Mouse (Mus musculus) bone marrow macrophage, adult 2 months (primary cell): Measurements from ENCODE around the gene Ino80d. TPM values are rescaled to one million over a fixed set of nuclear protein-coding genes. Genes with fewer than 3 reads are reported as not detected.

ENCODE experiments used
- H3K27ac ChIP-seq: 2 replicates; pipeline ENCODE4 v1.5.1; 2012; ENCODE audit warnings: low read depth, low read length; ENCODE audit not compliant: insufficient read depth
- H3K4me1 ChIP-seq: 2 replicates; pipeline ENCODE4 v1.6.1; 2012; ENCODE audit warnings: low read length; ENCODE audit not compliant: control insufficient read depth, insufficient read depth
- H3K4me3 ChIP-seq: 2 replicates; pipeline ENCODE4 v1.5.1; 2012; ENCODE audit warnings: mild to moderate bottlenecking, low read length, moderate library complexity; ENCODE audit not compliant: insufficient read depth
- CTCF ChIP-seq: IDR thresholded peaks from 2 replicates; pipeline ENCODE4 v1.5.1; 2012; ENCODE audit warnings: low read depth, mild to moderate bottlenecking, low read length, moderate library complexity
- POLR2A ChIP-seq: IDR thresholded peaks from 2 replicates; pipeline ENCODE4 v1.6.1; 2012; ENCODE audit warnings: mild to moderate bottlenecking, low read depth, low read length, borderline replicate concordance
- polyA plus RNA-seq: library from polyadenylated mRNA; stranded (reverse); fragments of >200 nt; gene quantifications from 2 replicates; pipeline ENCODE4 v1.2.4, GENCODE M21; 2012; ENCODE audit not compliant: missing spikeins, insufficient read depth, insufficient read length

The Ino80d gene
- polyA plus RNA-seq, 1 experiment: 20.9 TPM

- Histone ChIP-seq H3K4me3 (no peak overlapping the region), H3K27ac (no peak overlapping the region), H3K4me1 (peaks cover 12% of the 10 kb centered on the region)
- TF ChIP-seq POLR2A: no peak
- no peak for TF ChIP-seq CTCF
These were observed 9.5 kb upstream of the Ino80d start for GRCm38 (mm10) chr1:63123823-63124450.

GRCm38 (mm10) chr1:63122005-63122404, 7.5 kb upstream of the Ino80d start:
- no peak for TF ChIP-seq POLR2A
- TF ChIP-seq CTCF: no peak
- no peak overlapping the region for H3K4me3 ChIP-seq
- no peak overlapping the region for H3K27ac ChIP-seq
- H3K4me1 ChIP-seq: peaks cover 13% of the 10 kb centered on the region

- Histone ChIP-seq H3K27ac (peak overlapping the region; percentile 89), H3K4me1 (peaks cover 18% of the 10 kb centered on the region), H3K4me3 (no peak overlapping the region)
- TF ChIP-seq CTCF (no peak), POLR2A (no peak)
These were observed 5.9 kb upstream of the Ino80d start for GRCm38 (mm10) chr1:63120382-63120781.

GRCm38 (mm10) chr1:63119675-63120074, 5.2 kb upstream of the Ino80d start:
- no peak overlapping the region for H3K4me3 ChIP-seq
- TF ChIP-seq CTCF: no peak
- TF ChIP-seq POLR2A: no peak
- H3K27ac ChIP-seq: peak overlapping the region; percentile 89
- peaks cover 18% of the 10 kb centered on the region for H3K4me1 ChIP-seq

GRCm38 (mm10) chr1:63115540-63115939, 1.1 kb upstream of the Ino80d start:
- no peak for TF ChIP-seq CTCF
- TF ChIP-seq POLR2A: no peak
- Histone ChIP-seq H3K27ac (peak overlapping the region; percentile 22), H3K4me3 (peak overlapping the region; percentile 64), H3K4me1 (peaks cover 27% of the 10 kb centered on the region)

- Histone ChIP-seq H3K4me3 (peak overlapping the region; percentile 64), H3K4me1 (peaks cover 23% of the 10 kb centered on the region), H3K27ac (peak overlapping the region; percentile 92)
- TF ChIP-seq CTCF: no peak
- no peak for TF ChIP-seq POLR2A
These were observed 629 bp upstream of the Ino80d start for GRCm38 (mm10) chr1:63115096-63115495.

GRCm38 (mm10) chr1:63113274-63114135, 962 bp downstream of the Ino80d start:
- H3K4me3 ChIP-seq: peak overlapping the region; percentile 64

GRCm38 (mm10) chr1:63112865-63113261, 1.6 kb downstream of the Ino80d start:
- Histone ChIP-seq H3K4me3 (peak overlapping the region; percentile 64), H3K4me1 (peaks cover 23% of the 10 kb centered on the region), H3K27ac (peak overlapping the region; percentile 56)
- no peak for TF ChIP-seq POLR2A

More at GRCm38 (mm10) chr1:63113274-63114135, 962 bp downstream of the Ino80d start:
- TF ChIP-seq POLR2A (no peak), CTCF (no peak)
- Histone ChIP-seq H3K4me1 (peaks cover 20% of the 10 kb centered on the region), H3K27ac (peak overlapping the region; percentile 56)

- TF ChIP-seq CTCF (no peak), POLR2A (no peak)
- Histone ChIP-seq H3K27ac (no peak overlapping the region), H3K4me3 (peak overlapping the region; percentile 64), H3K4me1 (peaks cover 27% of the 10 kb centered on the region)
These were observed 2.2 kb downstream of the Ino80d start for GRCm38 (mm10) chr1:63112151-63112864.
